Mouse (Mus musculus) T-cell, adult 2 months (primary cell): ENCODE data around the gene Dnajb3.

ENCODE experiments used
- DNase-seq: peaks from one replicate; pipeline ENCODE4 v3.0.0; 2022; ENCODE audit warnings: low spot score

The Dnajb3 gene

DNA sequence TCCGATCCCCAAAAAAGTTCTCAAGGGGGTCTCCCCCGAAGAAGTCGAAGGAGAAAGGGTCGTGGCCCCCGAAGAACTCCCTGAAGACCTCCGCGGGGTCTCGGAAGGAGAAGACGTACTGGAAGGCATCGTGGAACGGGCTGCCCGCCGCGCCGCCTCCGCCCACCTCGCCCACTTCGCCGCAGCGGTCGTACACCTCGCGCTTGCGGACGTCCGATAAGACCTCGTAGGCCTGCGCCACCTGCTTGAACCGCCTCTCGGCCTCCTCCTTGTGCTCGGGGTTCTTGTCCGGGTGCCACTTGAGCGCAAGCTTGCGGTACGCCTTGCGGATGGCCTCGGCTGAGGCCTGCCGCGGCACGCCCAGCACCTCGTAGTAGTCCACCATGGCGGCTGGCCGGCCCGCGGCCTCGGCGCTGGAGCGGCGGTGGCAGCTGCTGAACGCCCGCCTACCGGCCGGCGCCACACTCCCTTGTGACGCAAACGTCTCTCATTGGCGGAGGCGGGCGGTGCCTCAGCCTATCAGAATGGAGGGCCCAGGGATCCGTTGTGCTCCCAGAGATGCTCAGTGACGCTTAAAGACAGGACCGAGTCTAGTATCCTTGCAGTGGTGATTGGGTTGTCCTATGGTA is at the start of gene Dnajb3:
Gene Dnajb3, minus strand, starts transcription at position 489 of the 629 bp plus-strand sequence.
- DNase-seq, result peak; percentile 67

DNA sequence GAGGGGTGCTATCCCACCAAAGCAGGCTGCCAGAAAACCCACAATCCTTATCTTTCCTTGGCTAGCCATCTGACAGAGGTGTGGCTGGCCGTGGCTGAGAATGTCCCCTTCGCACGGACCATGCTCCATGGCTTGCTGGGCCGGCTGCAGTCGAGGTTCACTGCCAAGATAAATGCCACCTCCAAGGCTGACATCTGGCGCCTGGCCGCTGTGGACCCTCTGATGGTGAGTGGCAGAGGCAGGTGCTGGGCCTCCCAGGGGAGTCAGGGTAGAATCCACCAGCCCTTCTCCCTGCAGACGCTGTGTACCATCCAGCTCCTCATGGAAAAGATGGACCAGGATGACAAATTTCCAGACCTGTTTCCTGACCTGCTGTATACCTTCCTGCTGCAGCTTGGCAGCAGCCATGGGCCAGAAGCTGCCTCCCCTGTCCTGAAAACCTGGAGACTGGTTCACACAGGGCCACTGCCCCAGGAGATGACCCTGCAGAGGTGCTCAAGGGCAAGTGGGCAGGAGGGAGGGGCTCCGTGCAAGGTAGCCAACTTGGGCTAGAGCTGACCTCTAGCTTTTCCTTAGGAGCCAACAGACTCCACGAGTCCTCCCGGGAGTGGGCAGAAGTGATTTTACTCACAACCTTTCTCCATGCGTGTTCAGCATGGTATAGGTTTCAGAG is 49.3 kb upstream of the Dnajb3 start:
- no peak for DNase-seq

DNA sequence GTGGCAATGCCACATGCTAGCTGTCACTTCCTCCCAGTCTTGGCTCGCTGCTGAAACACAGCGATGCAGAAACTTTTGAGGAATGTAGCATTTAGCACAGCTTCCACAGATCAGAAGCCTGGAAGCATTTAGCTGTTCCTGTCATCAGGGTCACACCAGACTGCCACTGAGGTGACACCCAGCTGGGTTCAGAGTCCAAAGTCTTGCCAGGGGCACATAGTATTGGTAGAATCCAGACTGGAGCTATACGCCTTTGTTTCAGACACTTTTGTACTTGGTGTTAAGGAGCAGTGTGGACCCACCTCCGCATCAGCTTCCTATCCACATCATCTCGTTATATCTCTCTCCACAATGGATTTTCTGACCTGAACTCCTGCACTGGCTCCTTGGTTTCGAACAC is 48.0 kb upstream of the Dnajb3 start:
- no peak for DNase-seq

DNA sequence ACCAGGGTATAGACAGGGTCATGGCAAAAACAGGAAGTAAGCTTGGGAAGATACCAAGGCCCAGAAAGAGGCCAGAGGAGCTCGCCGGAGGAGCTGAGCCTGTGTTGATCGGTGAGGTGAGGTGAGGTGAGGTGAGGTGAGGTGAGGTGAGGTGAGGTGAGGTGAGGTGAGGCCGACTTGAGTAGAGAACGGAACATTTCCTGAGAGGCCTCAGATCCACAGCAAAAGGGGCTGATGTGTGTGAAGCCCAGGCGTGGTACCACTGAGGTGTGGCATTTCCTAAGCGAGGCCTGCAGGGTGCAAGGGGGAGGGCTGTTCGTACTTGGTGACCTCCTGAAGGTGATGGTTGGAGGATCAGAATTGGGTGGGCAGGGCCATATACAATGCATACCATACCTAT is 47.5 kb upstream of the Dnajb3 start:
- DNase-seq, result no peak

DNA sequence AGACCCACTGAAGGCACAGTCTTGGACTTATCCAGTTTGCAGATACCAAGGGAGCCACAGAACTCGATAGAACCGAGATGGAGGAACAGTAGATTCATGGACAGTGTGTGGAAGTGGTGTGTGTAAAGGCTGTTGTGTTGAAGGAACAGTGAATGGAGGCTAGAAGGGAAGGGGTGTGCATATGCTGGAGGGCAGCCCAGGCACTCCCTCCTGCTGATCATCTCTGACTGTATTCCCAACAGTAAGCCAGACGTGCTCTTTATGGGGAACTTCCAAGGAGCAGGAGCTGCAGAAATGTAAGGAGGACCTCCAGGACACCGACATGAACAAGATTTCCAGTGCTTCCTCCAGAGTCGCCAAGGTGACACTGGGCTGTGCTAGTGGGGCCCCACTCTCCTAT is 44.4 kb upstream of the Dnajb3 start:
- no peak for DNase-seq

DNA sequence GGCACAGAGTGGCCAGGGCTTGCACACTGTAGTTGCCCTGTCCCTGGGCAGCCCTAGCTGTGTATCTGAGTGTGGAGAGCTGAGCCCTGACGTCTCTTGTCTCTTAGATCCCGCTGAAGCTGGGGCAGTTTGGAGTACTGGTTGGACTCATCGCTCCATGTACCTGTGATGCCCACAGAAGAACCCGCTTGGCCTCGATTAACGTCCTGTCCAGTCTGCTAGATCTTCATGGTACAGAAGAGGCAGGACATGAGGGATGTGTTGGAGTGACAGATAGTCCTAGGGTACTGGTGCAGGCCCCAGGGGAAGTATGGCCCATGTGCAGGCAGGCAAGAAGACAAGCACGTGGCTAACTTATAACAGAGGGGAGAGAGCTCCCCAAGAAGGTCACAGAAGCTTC is 44.0 kb upstream of the Dnajb3 start:
- DNase-seq, result no peak

DNA sequence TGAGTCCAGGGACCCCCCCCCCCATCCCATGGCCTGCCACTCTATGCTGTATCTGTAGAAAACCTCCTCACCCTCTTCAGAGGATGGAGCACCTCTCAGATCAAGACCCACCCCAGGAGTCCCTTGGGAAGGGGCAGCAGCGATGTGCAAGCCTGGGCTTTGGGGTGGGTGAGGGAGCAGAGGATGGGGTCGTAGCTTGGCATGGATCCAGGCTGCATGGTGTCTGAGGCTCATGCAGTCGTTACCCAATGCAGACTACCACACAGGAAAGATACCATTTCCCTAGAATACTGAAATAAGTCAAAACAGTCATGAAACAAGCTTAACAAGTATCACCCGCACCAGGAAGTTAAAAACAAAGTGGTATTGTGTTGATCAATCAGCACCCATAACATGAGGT is 43.1 kb upstream of the Dnajb3 start:
- no peak for DNase-seq

DNA sequence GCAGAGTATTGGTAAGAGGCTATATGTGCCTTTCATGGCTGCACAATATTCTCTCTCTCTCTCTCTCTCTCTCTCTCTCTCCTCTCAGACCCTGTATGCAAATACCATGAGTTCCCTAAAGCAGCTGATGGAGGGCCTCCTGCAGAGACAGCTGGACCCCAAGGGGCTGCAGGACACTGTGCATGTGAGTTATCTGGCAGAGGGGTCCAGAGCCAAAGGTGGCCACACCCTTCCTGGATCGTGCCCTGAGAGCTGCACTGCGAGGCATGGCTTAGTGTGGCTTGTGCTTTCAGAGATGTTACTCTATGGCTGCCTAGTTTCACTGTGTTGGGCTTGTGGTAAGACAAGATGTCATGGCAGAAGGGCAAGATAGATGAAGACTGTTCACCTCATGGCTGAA is 42.1 kb upstream of the Dnajb3 start:
- no peak for DNase-seq

DNA sequence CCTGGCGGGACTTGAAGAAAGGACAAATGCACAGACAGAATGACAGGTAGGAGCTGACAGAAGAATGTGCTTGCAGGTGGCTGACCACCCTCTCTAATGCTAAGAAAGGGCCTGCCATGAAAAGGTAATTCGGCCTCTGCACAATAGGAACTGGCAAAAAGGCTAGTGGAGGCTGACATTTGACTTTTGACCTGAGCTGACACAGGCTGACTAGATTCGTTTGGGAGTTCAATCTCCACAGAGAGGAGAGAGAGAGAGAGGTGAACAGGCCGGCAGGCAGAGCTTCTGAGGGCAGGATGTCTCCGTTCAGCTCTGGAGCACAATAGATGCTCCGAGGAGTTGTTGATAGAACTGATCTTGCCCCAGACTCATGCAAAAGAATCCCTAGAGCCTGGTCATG is 40.8 kb upstream of the Dnajb3 start:
- no peak for DNase-seq

DNA sequence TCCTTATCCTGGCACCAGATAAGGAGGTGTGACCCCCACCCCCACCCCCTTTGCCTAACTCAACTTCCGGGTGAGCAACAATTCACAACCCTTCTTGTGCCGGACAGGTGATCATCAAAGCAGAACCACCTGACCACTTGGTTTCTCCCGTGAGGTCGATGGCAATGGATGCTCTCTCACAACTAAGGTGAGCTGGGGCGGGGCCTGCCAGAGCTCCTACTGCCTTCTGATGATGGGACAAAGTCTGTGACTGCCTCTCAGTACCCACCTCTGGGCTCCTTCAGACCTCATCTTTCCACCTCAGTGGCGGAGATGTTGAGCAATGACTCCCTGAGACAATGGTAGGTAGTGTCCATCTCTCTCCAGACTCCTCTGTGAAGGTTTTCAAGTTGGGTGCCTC is 40.3 kb upstream of the Dnajb3 start:
- no peak for DNase-seq

DNA sequence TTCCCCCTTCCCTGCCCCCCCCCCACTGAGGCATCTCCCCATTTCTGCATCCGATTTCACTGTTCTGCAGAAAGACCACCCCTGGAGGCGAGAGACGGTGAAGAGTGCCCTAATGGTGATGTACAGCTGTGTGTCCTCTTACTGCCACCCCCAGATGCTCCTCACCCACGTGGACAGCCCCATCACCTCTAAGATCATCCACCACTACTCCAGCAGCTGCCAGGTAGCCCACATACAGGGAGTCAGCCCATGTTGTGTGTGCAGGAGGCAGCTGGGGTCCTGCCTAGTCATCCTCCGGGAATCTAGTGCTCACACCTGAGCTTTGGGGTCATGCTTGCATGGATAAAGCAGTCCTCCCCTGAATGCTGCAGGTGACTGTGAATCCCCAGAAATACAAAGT is 38.3 kb upstream of the Dnajb3 start:
- no peak for DNase-seq

DNA sequence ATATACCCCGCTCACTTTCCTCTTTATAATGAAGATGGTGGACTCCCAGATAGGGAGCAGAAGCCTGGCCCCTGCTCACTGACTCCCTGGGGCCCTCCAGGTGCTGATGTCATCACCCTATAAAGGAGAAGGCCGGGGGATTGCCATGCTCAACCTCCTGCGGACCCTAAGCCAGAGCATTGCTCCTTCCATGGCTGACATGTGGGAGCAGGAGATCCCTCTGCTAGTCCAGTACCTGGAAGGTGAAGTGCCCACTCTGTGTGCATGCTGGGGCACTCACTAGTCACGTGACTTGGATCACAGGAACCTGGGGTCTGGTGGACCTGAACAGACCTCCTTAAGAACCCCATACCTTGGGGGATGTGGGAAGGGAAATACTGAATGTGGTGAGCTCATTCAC is 35.0 kb upstream of the Dnajb3 start:
- no peak for DNase-seq

DNA sequence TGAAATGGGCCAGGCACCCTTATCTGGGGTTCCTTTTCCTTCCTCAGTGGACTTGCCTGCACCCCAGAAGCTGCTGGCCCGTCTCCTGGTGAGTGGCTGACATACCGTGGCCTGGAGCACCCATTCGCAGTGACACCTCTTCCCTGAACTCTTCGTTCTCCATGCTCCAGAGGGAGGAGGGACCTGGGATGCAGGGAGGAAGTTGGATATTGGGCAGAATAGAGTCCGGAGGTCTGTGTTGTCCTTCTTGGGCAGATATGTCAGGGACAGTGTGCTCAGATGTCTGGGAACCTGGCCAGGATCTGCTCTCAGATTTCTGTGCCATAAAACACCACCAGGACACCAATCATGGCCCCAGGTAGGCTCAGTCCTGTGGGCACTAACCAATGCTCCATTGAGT is 34.5 kb upstream of the Dnajb3 start:
- DNase-seq, result no peak

DNA sequence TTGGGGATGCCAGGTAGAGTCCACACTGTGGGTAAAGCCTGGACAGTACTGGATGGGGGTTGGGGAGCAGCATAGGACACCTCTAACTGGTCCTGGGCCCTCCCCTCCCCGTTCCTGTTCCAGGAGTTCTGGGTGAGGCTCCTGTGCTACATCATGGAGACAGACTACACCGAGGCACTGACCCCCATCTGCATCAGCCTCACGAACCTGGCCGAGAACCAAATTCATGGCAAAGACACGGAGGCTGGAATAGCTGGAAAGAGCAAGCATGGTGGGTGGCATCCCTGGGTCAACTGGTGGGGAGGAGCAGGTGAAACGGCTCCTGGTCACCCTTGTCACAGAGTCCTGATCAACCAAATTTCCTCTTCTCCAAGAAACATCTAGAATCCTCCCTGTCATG is 33.2 kb upstream of the Dnajb3 start:
- no peak for DNase-seq

DNA sequence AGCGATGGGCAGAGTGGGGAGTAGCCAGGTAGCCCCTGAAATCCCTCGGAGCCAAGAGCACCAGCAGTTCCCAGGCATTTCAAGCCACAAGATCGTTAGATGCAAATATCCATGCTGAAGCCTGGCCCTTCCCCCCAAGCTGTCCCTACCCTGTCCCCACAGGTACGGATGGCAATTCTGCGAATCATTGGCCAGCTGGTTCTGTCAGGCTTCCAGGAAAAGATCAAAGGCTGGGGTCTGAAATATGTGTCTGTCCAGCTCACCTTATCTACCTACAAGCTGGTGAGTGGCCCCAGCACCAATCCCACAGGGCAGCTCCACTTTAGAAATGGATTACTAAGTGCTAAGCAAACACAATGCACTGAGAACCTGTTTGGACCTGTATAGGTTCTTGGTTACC is 31.7 kb upstream of the Dnajb3 start:
- DNase-seq, result no peak

DNA sequence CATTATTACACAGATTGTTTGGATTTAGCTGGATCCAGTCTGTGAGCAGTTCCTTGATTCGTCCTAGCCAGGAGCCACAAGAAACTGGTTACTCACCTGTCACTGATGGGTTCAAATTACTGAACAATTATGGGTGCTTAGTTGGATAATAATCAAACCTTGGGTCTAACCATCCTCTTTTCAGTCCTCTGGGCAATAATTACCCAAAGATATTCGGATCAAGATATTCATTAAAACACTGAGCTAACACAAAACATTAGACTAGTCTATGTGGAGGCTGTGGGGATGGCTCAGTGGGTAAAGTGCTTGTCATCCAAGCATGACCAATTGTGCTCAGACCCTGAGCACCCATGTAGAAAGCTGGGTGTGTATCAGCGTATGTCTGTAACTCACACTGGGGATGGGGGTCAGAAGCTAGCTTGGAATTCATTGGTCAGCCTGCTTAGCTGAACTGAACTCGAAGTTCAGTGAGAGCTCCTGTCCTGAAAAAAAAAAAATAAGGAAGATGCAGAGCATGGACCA is 30.4 kb upstream of the Dnajb3 start:
- no peak for DNase-seq

DNA sequence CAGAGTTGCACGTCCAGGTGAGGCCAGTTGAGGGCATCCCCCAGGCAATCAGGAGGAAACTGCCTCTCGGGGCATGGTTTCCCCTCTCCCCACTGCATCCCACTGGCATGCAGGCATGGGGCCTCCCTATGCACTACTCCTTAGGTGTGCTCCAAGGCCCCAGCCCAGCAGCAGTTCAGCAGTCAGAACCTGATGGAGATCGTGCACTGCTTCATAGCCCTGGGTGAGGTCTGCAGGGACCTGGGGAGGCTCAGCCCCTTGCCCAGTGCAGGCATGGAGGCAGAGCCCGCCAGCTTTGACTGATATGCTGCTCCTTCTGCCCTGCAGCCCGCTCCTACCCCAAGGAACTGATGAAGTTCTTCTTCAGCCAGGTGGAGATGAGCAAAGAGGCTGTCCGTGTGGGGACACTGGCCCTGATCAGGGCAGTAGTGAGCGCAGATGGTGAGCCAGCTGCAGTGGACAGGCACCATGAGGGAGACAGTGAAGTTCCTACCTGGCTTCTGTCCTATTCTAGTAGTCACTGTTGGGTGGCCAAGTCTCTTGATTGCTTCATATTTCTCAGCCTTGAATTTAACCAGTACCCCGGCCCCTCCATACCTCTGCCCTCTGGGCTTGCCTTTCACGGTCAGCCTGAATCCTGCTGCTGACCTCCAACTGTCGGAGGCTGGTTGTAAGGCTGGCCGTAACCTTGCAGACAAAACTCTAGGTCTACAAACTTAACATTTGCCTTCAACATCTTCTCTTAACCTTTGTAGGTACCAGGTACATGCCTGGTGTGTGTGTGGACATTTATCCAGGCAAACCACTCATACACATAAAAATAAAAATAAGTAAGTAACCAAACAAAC is 29.7 kb upstream of the Dnajb3 start:
- DNase-seq, result no peak

DNA sequence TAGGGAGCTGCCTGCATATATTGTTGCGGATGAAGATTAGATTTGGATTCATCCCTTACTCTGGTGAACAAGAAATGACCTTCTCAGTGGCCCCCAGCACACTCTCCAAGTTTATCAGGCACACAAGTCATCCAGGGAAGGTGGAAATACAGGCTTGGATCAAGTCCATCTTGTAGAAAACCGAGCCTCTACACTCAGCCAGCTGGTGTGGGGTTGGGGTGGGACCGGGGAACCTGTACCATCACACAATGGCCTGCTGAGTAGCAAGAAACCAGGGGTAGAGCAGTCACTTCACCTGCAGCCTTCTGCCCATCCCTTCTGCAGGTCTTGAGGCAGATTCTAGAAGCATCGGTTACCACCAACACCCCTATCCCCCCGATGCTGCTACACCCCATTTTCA is 29.1 kb upstream of the Dnajb3 start:
- no peak for DNase-seq

DNA sequence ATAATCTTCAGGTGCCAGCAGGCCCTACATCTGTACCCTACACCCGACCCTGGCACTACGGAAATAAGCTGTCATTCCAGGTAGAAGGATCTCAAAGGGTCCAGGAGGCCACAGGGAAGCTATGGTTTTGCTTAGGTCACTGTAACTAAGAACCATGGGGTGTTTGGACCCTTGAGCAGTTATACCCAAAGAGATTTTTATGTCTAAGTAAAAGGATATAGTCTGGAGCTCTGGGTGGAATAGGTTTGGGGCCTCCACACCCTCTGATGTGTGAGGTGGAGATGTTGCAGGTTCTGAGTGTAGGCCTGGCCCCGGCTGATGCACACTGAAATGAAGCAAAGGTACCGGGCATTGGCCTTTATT is 28.6 kb upstream of the Dnajb3 start:
- DNase-seq, result no peak

DNA sequence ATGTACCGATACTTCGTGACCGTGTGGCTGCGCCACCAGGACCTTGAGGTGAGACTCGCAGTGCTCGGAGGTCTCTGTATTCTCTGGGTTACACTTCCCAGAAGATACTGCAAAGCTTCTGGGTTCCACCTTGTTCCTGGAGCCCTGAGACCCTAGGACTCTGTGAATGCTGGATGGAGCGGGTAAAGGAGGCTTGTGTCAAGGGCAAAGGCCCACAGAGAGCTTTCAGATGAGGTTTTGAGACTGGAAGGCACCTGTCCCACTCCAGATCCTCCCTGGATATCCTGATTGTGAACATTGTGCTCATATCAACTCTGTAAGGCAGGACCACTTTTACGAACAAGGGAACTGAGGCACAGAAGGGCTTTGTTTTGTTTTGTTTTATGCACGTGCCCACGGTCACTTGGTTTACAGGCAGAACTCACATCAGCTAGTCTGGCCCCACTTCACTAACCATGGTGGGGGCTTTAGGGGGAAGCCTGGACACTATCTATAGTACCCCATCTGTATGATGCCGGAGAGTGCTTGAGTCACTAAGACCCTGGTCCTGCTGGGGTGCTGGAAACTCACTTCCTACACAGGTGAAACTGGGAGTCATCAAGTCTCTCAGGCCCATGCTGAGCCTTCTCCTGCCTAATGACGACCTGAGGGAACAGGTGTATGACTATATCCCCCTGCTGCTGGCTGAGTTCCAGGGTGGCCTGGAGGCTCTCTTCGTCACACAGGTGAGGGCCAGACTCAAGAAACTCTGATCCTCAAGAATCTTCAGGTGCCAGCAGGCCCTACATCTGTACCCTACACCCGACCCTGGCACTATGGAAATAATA is 28.1 kb upstream of the Dnajb3 start:
- no peak for DNase-seq

DNA sequence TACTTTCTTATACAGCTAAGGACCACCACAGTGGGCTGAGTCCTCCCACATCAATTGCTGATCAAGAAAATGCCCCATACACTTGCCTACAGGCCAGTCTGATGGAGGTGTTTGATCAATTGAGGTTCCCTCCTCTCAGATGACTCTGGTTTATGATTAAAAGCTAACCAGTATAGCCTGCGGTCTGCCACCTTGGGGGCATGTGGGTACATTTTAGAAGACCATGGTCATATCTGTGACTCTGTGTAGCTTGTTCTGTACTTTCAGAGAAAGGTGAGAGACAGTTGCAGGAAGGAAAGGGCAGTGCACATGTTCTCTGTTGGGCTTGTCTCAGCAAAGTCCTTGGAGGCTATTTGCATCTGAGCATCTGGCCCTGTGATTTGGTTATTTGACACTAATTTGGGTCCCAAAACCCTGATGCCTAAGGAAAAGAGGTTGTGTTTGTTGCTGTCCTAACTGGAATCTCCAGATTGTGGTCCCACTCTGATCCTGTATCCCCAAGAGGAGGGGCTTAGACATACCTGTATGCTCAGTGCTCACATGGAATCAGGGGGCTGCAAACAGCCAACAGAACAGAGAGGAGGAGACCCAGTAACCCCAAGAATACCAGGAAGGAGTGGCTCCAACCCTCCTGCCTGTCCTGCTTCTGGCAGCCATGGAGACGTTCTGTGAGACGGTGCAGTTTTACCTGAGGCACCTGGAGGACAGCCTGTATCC is 27.2 kb upstream of the Dnajb3 start:
- no peak for DNase-seq
